Mouse (Mus musculus) CH12.LX (cell line): ENCODE results near the gene Cbfa2t2. TPM values are rescaled to one million over a fixed set of nuclear protein-coding genes. Genes with fewer than 3 reads are reported as not detected.
A peak's percentile ranks its signal among the peaks of the same experiment; 100 is the strongest.

ENCODE experiments used
- DNase-seq: peaks from one replicate; pipeline ENCODE4 v3.0.0-alpha.2; 2013; ENCODE audit errors: extremely low read depth
- H3K27ac ChIP-seq: 2 replicates; pipeline ENCODE4 v1.5.1; 2012; ENCODE audit warnings: low read depth, mild to moderate bottlenecking, control low read depth, moderate library complexity; ENCODE audit not compliant: insufficient read depth
- H3K27me3 ChIP-seq: replicated peaks from 2 replicates; pipeline ENCODE3; 2012; ENCODE audit warnings: inconsistent platforms
- H3K36me3 ChIP-seq, 2 experiments: replicated peaks in 1 of 2; 2 replicates each; pipeline versions ENCODE3 to v1.6.1; 2012; ENCODE audit warnings: inconsistent platforms in 1 of 2, low read length in 1 of 2, mild to moderate bottlenecking in 1 of 2, mixed read lengths in 1 of 2, moderate library complexity in 1 of 2; ENCODE audit not compliant: control insufficient read depth in 1 of 2, insufficient read depth in 1 of 2
- H3K4me1 ChIP-seq, 2 experiments: 2 replicates each; pipeline ENCODE4 v1.6.1; 2012; ENCODE audit warnings: inconsistent platforms in 1 of 2, moderate library complexity in 1 of 2; ENCODE audit not compliant: insufficient read depth in 2 of 2, control insufficient read depth in 1 of 2
- H3K4me2 ChIP-seq: 2 replicates; pipeline ENCODE4 v1.6.1; 2012; ENCODE audit warnings: low read depth, mild to moderate bottlenecking, control low read depth; ENCODE audit not compliant: poor library complexity, insufficient read depth, severe bottlenecking
- H3K4me3 ChIP-seq, 3 experiments: fragments of 150-350 bp in 1 of 3; sonication (generic) in 1 of 3; replicated peaks in 1 of 3; 2 replicates each; pipeline versions ENCODE3 to v1.5.1; 2011 to 2012; ENCODE audit warnings: low read depth in 2 of 3, low read length in 2 of 3, mild to moderate bottlenecking in 2 of 3, moderate library complexity in 2 of 3, control low read depth in 1 of 3, improper control_type of control experiment in 1 of 3, inconsistent platforms in 1 of 3, mixed read lengths in 1 of 3; ENCODE audit not compliant: poor library complexity in 1 of 3
- H3K79me2 ChIP-seq: replicated peaks from 2 replicates; pipeline ENCODE4 v1.6.1; 2012; ENCODE audit warnings: mild to moderate bottlenecking, moderate library complexity; ENCODE audit not compliant: control insufficient read depth, poor library complexity, insufficient read depth, severe bottlenecking; ENCODE audit errors: extremely low read depth
- H3K9ac ChIP-seq: 2 replicates; pipeline ENCODE4 v1.6.1; 2012; ENCODE audit warnings: low read depth, mild to moderate bottlenecking, control low read depth, moderate library complexity; ENCODE audit not compliant: insufficient read depth
- H3K9me3 ChIP-seq: replicated peaks from 2 replicates; pipeline ENCODE3; 2012; ENCODE audit warnings: low read length, inconsistent platforms, mixed read lengths
- BHLHE40 ChIP-seq: IDR thresholded peaks from 2 replicates; pipeline ENCODE4 v1.6.1; 2011; ENCODE audit warnings: mild to moderate bottlenecking, low read depth, low read length, improper control_type of control experiment
- CTCF ChIP-seq, 2 experiments: IDR thresholded peaks in 1 of 2; conservative IDR thresholded peaks in 1 of 2; 2 replicates each; pipeline ENCODE4 v1.5.1; 2011 to 2012; ENCODE audit warnings: low read depth in 2 of 2, low read length in 2 of 2, improper control_type of control experiment in 1 of 2, inconsistent platforms in 1 of 2, mild to moderate bottlenecking in 1 of 2, moderate library complexity in 1 of 2
- ELF1 ChIP-seq: IDR thresholded peaks from 2 replicates; pipeline ENCODE4 v1.6.1; 2014; ENCODE audit warnings: low read depth, mild to moderate bottlenecking, inconsistent platforms, low read length, improper control_type of control experiment
- EP300 ChIP-seq: IDR thresholded peaks from 2 replicates; pipeline ENCODE4 v1.6.1; 2011; ENCODE audit warnings: low read length, improper control_type of control experiment
- IRF4 ChIP-seq: IDR thresholded peaks from 2 replicates; pipeline ENCODE4 v1.6.1; 2014; ENCODE audit warnings: low read depth, mild to moderate bottlenecking, inconsistent platforms, low read length, improper control_type of control experiment
- JUND ChIP-seq: conservative IDR thresholded peaks from 2 replicates; pipeline ENCODE4 v1.6.1; 2011; ENCODE audit warnings: low read depth, low read length, improper control_type of control experiment
- KAT2A ChIP-seq: IDR thresholded peaks from 2 replicates; pipeline ENCODE4 v1.6.1; 2012; ENCODE audit warnings: low read length, improper control_type of control experiment, inconsistent platforms; ENCODE audit not compliant: insufficient replicate concordance
- MAX ChIP-seq: IDR thresholded peaks from 2 replicates; pipeline ENCODE4 v1.6.1; 2011; ENCODE audit warnings: low read length, improper control_type of control experiment
- MAZ ChIP-seq: IDR thresholded peaks from 2 replicates; pipeline ENCODE4 v1.6.1; 2012; ENCODE audit warnings: low read depth, mild to moderate bottlenecking, inconsistent platforms, low read length, improper control_type of control experiment, moderate library complexity
- MYC ChIP-seq: IDR thresholded peaks from 2 replicates; pipeline ENCODE4 v1.6.1; 2011; ENCODE audit warnings: low read depth, mild to moderate bottlenecking, improper control_type of control experiment, low read length
- NRF1 ChIP-seq: IDR thresholded peaks from 2 replicates; pipeline ENCODE4 v1.6.1; 2014; ENCODE audit warnings: low read depth, mild to moderate bottlenecking, inconsistent platforms, low read length, improper control_type of control experiment, moderate library complexity
- POLR2A ChIP-seq: IDR thresholded peaks from 2 replicates; pipeline ENCODE4 v1.6.1; 2011; ENCODE audit warnings: low read depth, mild to moderate bottlenecking, improper control_type of control experiment, low read length
- POLR2AphosphoS2 ChIP-seq: IDR thresholded peaks from 2 replicates; pipeline ENCODE4 v1.6.1; 2011; ENCODE audit warnings: low read depth, low read length, improper control_type of control experiment
- SIN3A ChIP-seq: IDR thresholded peaks from 2 replicates; pipeline ENCODE4 v1.6.1; 2012; ENCODE audit warnings: low read length, improper control_type of control experiment, inconsistent platforms
- SMC3 ChIP-seq: IDR thresholded peaks from 2 replicates; pipeline ENCODE4 v1.6.1; 2011; ENCODE audit warnings: low read depth, low read length, improper control_type of control experiment
- TBP ChIP-seq: conservative IDR thresholded peaks from 2 replicates; pipeline ENCODE4 v1.6.1; 2011; ENCODE audit warnings: low read depth, low read length, improper control_type of control experiment
- UBTF ChIP-seq: IDR thresholded peaks from 2 replicates; pipeline ENCODE4 v1.6.1; 2012; ENCODE audit warnings: low read depth, mild to moderate bottlenecking, inconsistent platforms, low read length, improper control_type of control experiment, moderate library complexity
- ZC3H11A ChIP-seq: IDR thresholded peaks from 2 replicates; pipeline ENCODE4 v1.6.1; 2012; ENCODE audit warnings: low read depth, mild to moderate bottlenecking, inconsistent platforms, low read length, improper control_type of control experiment
- ZNF384 ChIP-seq: IDR thresholded peaks from 2 replicates; pipeline ENCODE4 v1.6.1; 2012; ENCODE audit warnings: low read depth, low read length, improper control_type of control experiment, inconsistent platforms
- dilution Hi-C: fragments of 300-500 bp; cut with MboI; formaldehyde crosslinking; loops from 2 replicates; pipeline ENCODE4 v1.14.3; 2020; ENCODE audit warnings: low sequenced_read_pairs; ENCODE audit not compliant: extremely low pct_unique_long_range_greater_than_20kb, extremely low pct_ligation_motif_present
- in situ Hi-C: fragments of 300-500 bp; cut with MboI; formaldehyde crosslinking; loops from 3 replicates; pipeline ENCODE4 v1.14.3; 2019; ENCODE audit warnings: low sequenced_read_pairs, low pct_ligation_motif_present, low pct_unique_long_range_greater_than_20kb, mixed read lengths
- polyA plus RNA-seq: library from polyadenylated mRNA; unstranded; fragments of >175 nt; gene quantifications from 2 replicates; pipeline ENCODE4 v1.2.1, GENCODE M21; 2012; ENCODE audit warnings: low read depth; ENCODE audit not compliant: insufficient read length
- total RNA-seq, 2 experiments: library from RNA; depleted of rRNA; stranded (reverse); fragments of 300-350 nt in 1 of 2; fragments of >200 nt in 1 of 2; gene quantifications; 2 replicates each; pipeline ENCODE4 v1.2.3; 2012 to 2014

The Cbfa2t2 gene
- total and polyA plus RNA-seq, 3 experiments, result 6.0 to 12.6 (median 7.0) TPM

GRCm38 (mm10) chr2:154569836-154570286 lies 133.6 kb downstream of the Cbfa2t2 start, which contains the start of gene E2f1 (continued):
- no peak; the same call in 1 of the 2 replicates for TF ChIP-seq ELF1
- TF ChIP-seq SIN3A, result peak; percentile 86; the same call in 1 of the 2 replicates
- peak; percentile 66 for TF ChIP-seq POLR2A
- 0 out of 2 replicates have a peak, but pooled peaks have one; percentile 56 for TF ChIP-seq KAT2A
- TF ChIP-seq UBTF, result no peak

DNA sequence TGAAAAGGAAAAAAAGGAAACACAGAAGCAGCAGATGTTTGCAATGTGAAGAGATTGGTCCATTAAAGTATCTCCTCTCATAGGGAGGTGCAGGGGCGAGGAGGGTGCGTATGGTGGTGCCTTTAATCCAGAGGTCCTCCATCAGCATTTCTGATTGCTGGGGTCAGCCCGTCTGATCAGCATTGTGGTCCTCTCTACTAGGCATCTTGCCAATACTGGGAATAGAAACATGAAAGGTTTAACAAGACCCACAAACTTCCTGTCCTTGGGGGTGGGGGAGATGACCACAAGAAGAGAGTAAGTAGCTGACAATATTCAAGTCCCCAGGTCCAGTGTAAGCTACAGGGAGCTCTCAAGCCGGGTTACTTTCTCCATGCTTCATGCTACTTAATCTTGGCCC lies 134.4 kb downstream of the Cbfa2t2 start:
- no peak overlapping the region for H3K27ac ChIP-seq
- H3K9ac ChIP-seq, result peak overlapping the region; percentile 30; the same call in 1 of the 2 replicates
- no peak overlapping the region for H3K4me3 ChIP-seq
- peaks cover 7 to 50% of the 10 kb centered on the region in 2 experiments for H3K4me1 ChIP-seq
- H3K4me2 ChIP-seq, result peak overlapping the region; percentile 90
- peaks cover 22% of the 10 kb centered on the region for H3K79me2 ChIP-seq
- no peaks in the 10 kb centered on the region for H3K27me3 ChIP-seq
- H3K36me3 ChIP-seq, result peaks cover 0 to 10% of the 10 kb centered on the region in 2 experiments
- dilution Hi-C loops (no loop called here), in situ Hi-C loops (no loop called here)
- no peaks in the 10 kb centered on the region for H3K9me3 ChIP-seq
- no peak for DNase-seq
- peak; percentile 31; the same call in 1 of the 2 replicates for TF ChIP-seq POLR2A
- no peak for TF ChIP-seq SIN3A
- TF ChIP-seq MYC, result 0 out of 2 replicates have a peak, but pooled peaks have one; percentile 7

- no peaks in the 10 kb centered on the region for H3K9me3 ChIP-seq
- H3K27me3 ChIP-seq, result no peaks in the 10 kb centered on the region
- peaks cover 7 to 47% of the 10 kb centered on the region in 2 experiments for H3K4me1 ChIP-seq
- TF ChIP-seq ZNF384 (peak; percentile 53), NRF1 (no peak), TBP (no peak), MAZ (peak; percentile 44; the same call in 1 of the 2 replicates)
- no peak for DNase-seq
- H3K27ac ChIP-seq, result no peak overlapping the region
- H3K79me2 ChIP-seq, result peaks cover 21% of the 10 kb centered on the region
- dilution Hi-C loops (no loop called here), in situ Hi-C loops (no loop called here)
- H3K9ac ChIP-seq, result no peak overlapping the region; the same call in 1 of the 2 replicates
- peak overlapping the region; percentile 90; the same call in 1 of the 2 replicates for H3K4me2 ChIP-seq
- H3K4me3 ChIP-seq, result no peak overlapping the region
- peaks cover 0 to 4% of the 10 kb centered on the region in 2 experiments for H3K36me3 ChIP-seq
These were observed 135.0 kb downstream of the Cbfa2t2 start for GRCm38 (mm10) chr2:154571266-154571665.

DNA sequence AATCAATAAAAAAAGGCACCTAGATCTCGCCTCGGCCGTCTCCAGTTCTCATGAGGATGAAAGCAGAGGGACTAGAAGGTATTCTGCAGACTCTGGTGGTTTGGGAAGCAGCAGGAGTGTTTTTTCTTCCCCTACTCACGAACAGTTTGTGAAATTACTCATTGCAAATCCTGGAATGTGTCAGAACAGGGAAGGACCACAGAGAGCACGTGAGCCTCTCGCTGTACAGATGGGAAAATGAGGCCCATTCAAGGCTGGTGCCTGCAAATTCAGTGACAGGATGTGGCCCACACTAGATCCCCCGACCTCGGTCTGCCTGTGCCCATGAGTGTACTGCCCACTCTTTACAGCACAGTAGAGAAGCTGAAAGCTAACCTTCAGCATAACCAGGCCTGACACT lies 135.7 kb downstream of the Cbfa2t2 start:
- dilution Hi-C loops (no loop called here), in situ Hi-C loops (no loop called here)

More for the DNA sequence above, 135.7 kb downstream of the Cbfa2t2 start:
- Histone ChIP-seq H3K36me3 (no peaks in the 10 kb centered on the region), H3K9me3 (no peaks in the 10 kb centered on the region), H3K27ac (no peak overlapping the region), H3K4me3 (no peak overlapping the region), H3K4me1 (peaks cover 7 to 49% of the 10 kb centered on the region in 2 experiments), H3K4me2 (no peak overlapping the region), H3K79me2 (peaks cover 16% of the 10 kb centered on the region), H3K27me3 (no peaks in the 10 kb centered on the region), H3K9ac (no peak overlapping the region)
- TF ChIP-seq SMC3 (no peak), ZC3H11A (no peak), BHLHE40 (peak; percentile 81), ZNF384 (no peak), JUND (no peak), MAX (no peak), IRF4 (peak; percentile 57; the same call in 1 of the 2 replicates), POLR2AphosphoS2 (no peak), CTCF (conservative IDR thresholded peaks at IDR 0.05 in 1 of 2, IDR thresholded peaks at IDR 0.05 in 1 of 2; ENCODE audit: low read depth in 2 of 2, low read length in 2 of 2) (no peak), EP300 (no peak)
- no peak for DNase-seq
